Mouse (Mus musculus) stomach, embryonic 14.5 days (tissue): Measurements from ENCODE around the gene Chd4. TPM values are rescaled to one million over a fixed set of nuclear protein-coding genes. Genes with fewer than 3 reads are reported as not detected.

Experiments used
- ATAC-seq: fragments of 200-750 bp; cut with Nextera tagmentation; 2 replicates; pipeline ENCODE4 v1.8.0; 2017; ENCODE audit warnings: low read depth, moderate TSS enrichment; ENCODE audit not compliant: insufficient number of reproducible peaks, insufficient read depth, low FRiP score
- H3K27ac ChIP-seq: fragments of 300-500 bp; sonication (generic); 2 replicates; pipeline ENCODE4 v1.5.1; 2014; ENCODE audit warnings: mild to moderate bottlenecking, low read length, moderate library complexity, mixed read lengths
- H3K27me3 ChIP-seq: fragments of 300-500 bp; sonication (generic); 2 replicates; pipeline ENCODE4 v1.6.1; 2014; ENCODE audit warnings: low read length, control low read depth, mixed read lengths; ENCODE audit not compliant: control insufficient read depth, insufficient read depth
- H3K36me3 ChIP-seq: fragments of 300-500 bp; sonication (generic); 2 replicates; pipeline ENCODE4 v1.6.1; 2014; ENCODE audit warnings: mild to moderate bottlenecking, control low read depth, low read length, moderate library complexity, mixed read lengths; ENCODE audit not compliant: control insufficient read depth, insufficient read depth
- H3K4me1 ChIP-seq: fragments of 300-500 bp; sonication (generic); 2 replicates; pipeline ENCODE4 v1.6.1; 2014; ENCODE audit warnings: low read length, control low read depth, mixed read lengths; ENCODE audit not compliant: control insufficient read depth, insufficient read depth
- H3K4me2 ChIP-seq: fragments of 300-500 bp; sonication (generic); replicated peaks from 2 replicates; pipeline ENCODE4 v1.6.1; 2014; ENCODE audit warnings: low read depth, low read length, control low read depth
- H3K4me3 ChIP-seq: fragments of 300-500 bp; sonication (generic); 2 replicates; pipeline ENCODE4 v1.5.1; 2014; ENCODE audit warnings: low read depth, low read length, control low read depth
- H3K9ac ChIP-seq: fragments of 300-500 bp; sonication (generic); replicated peaks from 2 replicates; pipeline ENCODE4 v1.6.1; 2014; ENCODE audit warnings: low read depth, mild to moderate bottlenecking, control low read depth, low read length, moderate library complexity, mixed read lengths
- H3K9me3 ChIP-seq: fragments of 300-500 bp; sonication (generic); 2 replicates; pipeline ENCODE4 v1.6.1; 2016; ENCODE audit warnings: low read depth, low read length, control low read depth; ENCODE audit not compliant: control insufficient read depth
- WGBS: fragments of 180-500 bp; shearing (Covaris S2); extraction: QIAGEN DNeasy Blood & Tissue Kit; methylation state at CpG from one replicate; pipeline ENCODE4 v1.1.7; 2014; 5-methylcytosine and 5-hydroxymethylcytosine counted together
- microRNA-seq: library from miRNA; unstranded; fragments of <30 nt; microRNA quantifications from one replicate; pipeline ENCODE4, GENCODE M21; 2016
- polyA plus RNA-seq: library from polyadenylated mRNA; unstranded; fragments of >200 nt; fragmentation: Nextera tagmentation; extraction: Ambion mirVana; gene quantifications from 2 replicates; pipeline ENCODE4 v1.2.1, GENCODE M21; 2014

The Chd4 gene
- polyA plus RNA-seq, 1 experiment from 2014 or later = 70.9 TPM

- no peak for ATAC-seq
- peaks cover 22% of the 10 kb centered on the region for H3K4me1 ChIP-seq
- H3K36me3 ChIP-seq = peaks cover 65% of the 10 kb centered on the region
- no peak overlapping the region for H3K4me3 ChIP-seq
- no peak overlapping the region for H3K4me2 ChIP-seq
- WGBS = 90% methylated on average over 14 of the region's 14 CpGs
- no peaks in the 10 kb centered on the region for H3K9me3 ChIP-seq
- H3K9ac ChIP-seq = no peak overlapping the region
- no peak overlapping the region for H3K27ac ChIP-seq
- no peaks in the 10 kb centered on the region for H3K27me3 ChIP-seq
Measured at GRCm38 (mm10) chr6:125168086-125168485, 72.3 kb downstream of the Chd4 start.

GRCm38 (mm10) chr6:125170194-125170593 is 74.4 kb downstream of the Chd4 start:
- ATAC-seq = no peak
- 82% methylated on average over 6 of the region's 6 CpGs for WGBS

GRCm38 (mm10) chr6:125172474-125172873 is 76.7 kb downstream of the Chd4 start:
- WGBS = 60% methylated on average over 2 of the region's 2 CpGs
- Histone ChIP-seq H3K36me3 (peaks cover 96% of the 10 kb centered on the region), H3K27ac (no peak overlapping the region), H3K4me2 (no peak overlapping the region), H3K4me3 (no peak overlapping the region), H3K9ac (no peak overlapping the region), H3K27me3 (no peaks in the 10 kb centered on the region), H3K4me1 (peaks cover 1% of the 10 kb centered on the region; the same call in 1 of the 2 replicates), H3K9me3 (no peaks in the 10 kb centered on the region)
- no peak for ATAC-seq

More at GRCm38 (mm10) chr6:125170194-125170593, 74.4 kb downstream of the Chd4 start:
- Histone ChIP-seq H3K27me3 (no peaks in the 10 kb centered on the region), H3K4me3 (no peak overlapping the region), H3K9me3 (no peaks in the 10 kb centered on the region), H3K36me3 (peaks cover 76% of the 10 kb centered on the region), H3K27ac (no peak overlapping the region), H3K9ac (no peak overlapping the region), H3K4me1 (peaks cover 14% of the 10 kb centered on the region; the same call in 1 of the 2 replicates), H3K4me2 (no peak overlapping the region)

- no peak overlapping the region for H3K27ac ChIP-seq
- 87% methylated on average over 7 of the region's 7 CpGs for WGBS
- no peak overlapping the region for H3K9ac ChIP-seq
- no peaks in the 10 kb centered on the region for H3K27me3 ChIP-seq
- no peak overlapping the region for H3K4me2 ChIP-seq
- peaks cover 96% of the 10 kb centered on the region for H3K36me3 ChIP-seq
- ATAC-seq = no peak
- no peak overlapping the region for H3K4me3 ChIP-seq
- H3K9me3 ChIP-seq = no peaks in the 10 kb centered on the region
- no peaks in the 10 kb centered on the region for H3K4me1 ChIP-seq
Measured at GRCm38 (mm10) chr6:125173256-125173655, 77.5 kb downstream of the Chd4 start.

GRCm38 (mm10) chr6:125175469-125175868 is 79.7 kb downstream of the Chd4 start:
- no peaks in the 10 kb centered on the region for H3K4me1 ChIP-seq
- no peak for ATAC-seq
- WGBS = 89% methylated on average over 5 of the region's 5 CpGs
- no peak overlapping the region for H3K27ac ChIP-seq
- H3K9me3 ChIP-seq = no peaks in the 10 kb centered on the region
- H3K4me3 ChIP-seq = no peak overlapping the region
- no peaks in the 10 kb centered on the region for H3K27me3 ChIP-seq
- peaks cover 92% of the 10 kb centered on the region for H3K36me3 ChIP-seq
- no peak overlapping the region for H3K9ac ChIP-seq
- no peak overlapping the region for H3K4me2 ChIP-seq

- Histone ChIP-seq H3K9ac (no peak overlapping the region), H3K4me1 (no peaks in the 10 kb centered on the region), H3K36me3 (peaks cover 90% of the 10 kb centered on the region), H3K9me3 (no peaks in the 10 kb centered on the region), H3K27ac (no peak overlapping the region), H3K4me2 (no peak overlapping the region), H3K27me3 (no peaks in the 10 kb centered on the region), H3K4me3 (no peak overlapping the region)
- WGBS = 89% methylated on average over 7 of the region's 7 CpGs
- ATAC-seq = no peak
Measured at GRCm38 (mm10) chr6:125179601-125180000, 83.8 kb downstream of the Chd4 start.

Small RNAs within 50 kb of the gene (microRNA-seq; reads per million reads assigned to microRNA genes)
- gene Mir7045 = not detected

Other genes starting within 250 kb of the Chd4 start
- gene P3h3, start 238.2 kb upstream of the Chd4 start, polyA plus RNA-seq = 43.2 and 43.9 TPM in 2 replicates
- 0.91 and 1.0 TPM in 2 replicates for gene Gpr162, start 232.0 kb upstream of the Chd4 start, polyA plus RNA-seq
- gene Cd4, start 207.8 kb upstream of the Chd4 start, polyA plus RNA-seq = 0.28 and 0.43 TPM in 2 replicates
- 1.3 and 1.5 TPM in 2 replicates for gene Lag3, start 184.3 kb upstream of the Chd4 start, polyA plus RNA-seq
- 320 TPM in 2 replicates for gene Ptms, start 175.9 kb upstream of the Chd4 start, polyA plus RNA-seq
- 341 and 354 TPM in 2 replicates for gene Mlf2, start 164.6 kb upstream of the Chd4 start, polyA plus RNA-seq
- 139 and 141 TPM in 2 replicates for gene Cops7a, start 130.4 kb upstream of the Chd4 start, polyA plus RNA-seq
- gene Pianp, start 99.3 kb upstream of the Chd4 start, polyA plus RNA-seq = 4.4 and 6.0 TPM in 2 replicates
- gene Zfp384, start 86.8 kb upstream of the Chd4 start, polyA plus RNA-seq = 15.1 and 15.7 TPM in 2 replicates
- gene Ing4, start 56.2 kb upstream of the Chd4 start, polyA plus RNA-seq = 118 and 119 TPM in 2 replicates
- 15.8 and 18.6 TPM in 2 replicates for gene Acrbp, start 46.3 kb upstream of the Chd4 start, polyA plus RNA-seq
- 1.2 and 2.1 TPM in 2 replicates for gene Lpar5, start 28.1 kb upstream of the Chd4 start, polyA plus RNA-seq
- 52.3 and 55.4 TPM in 2 replicates for gene Nop2, start 35.9 kb downstream of the Chd4 start, polyA plus RNA-seq
- gene Iffo1, start 49.3 kb downstream of the Chd4 start, polyA plus RNA-seq = 7.4 and 9.2 TPM in 2 replicates
- 1,945 and 1,966 TPM in 2 replicates for gene Gapdh, start 70.5 kb downstream of the Chd4 start, polyA plus RNA-seq
- gene Ncapd2, start 95.7 kb downstream of the Chd4 start, polyA plus RNA-seq = 107 and 109 TPM in 2 replicates
- gene Mrpl51, start 95.8 kb downstream of the Chd4 start, polyA plus RNA-seq = 193 and 202 TPM in 2 replicates
- 3.4 and 3.7 TPM in 2 replicates for gene Vamp1, start 119.6 kb downstream of the Chd4 start, polyA plus RNA-seq
- gene Tapbpl, start 135.9 kb downstream of the Chd4 start, polyA plus RNA-seq = 4.7 and 5.2 TPM in 2 replicates
- 2.3 and 3.1 TPM in 2 replicates for gene Cd27, start 141.0 kb downstream of the Chd4 start, polyA plus RNA-seq
- gene Tuba3a, start 190.1 kb downstream of the Chd4 start, polyA plus RNA-seq = 0.17 TPM in 1 of 2 replicates, not detected in the other
- gene Ltbr, start 217.9 kb downstream of the Chd4 start, polyA plus RNA-seq = 55.1 and 62.6 TPM in 2 replicates
- 1.3 and 2.6 TPM in 2 replicates for gene Scnn1a, start 224.7 kb downstream of the Chd4 start, polyA plus RNA-seq